Mouse (Mus musculus): ENCODE measurements around the gene Rasgef1b. TPM values are rescaled to one million over a fixed set of nuclear protein-coding genes. Genes with fewer than 3 reads are reported as not detected.

Gene Rasgef1b
- polyA plus RNA-seq, 1 experiment = 1.00 TPM

- Histone ChIP-seq H3K4me1 (ENCODE audit: control insufficient read depth, insufficient read depth, low read length) (no peaks in the 10 kb centered on the region; the same call in 1 of the 2 replicates), H3K4me3 (replicated peaks; ENCODE audit: control insufficient read depth, low read depth, low read length) (no peak overlapping the region), H3K27ac (ENCODE audit: control insufficient read depth, insufficient read depth, low read depth, low read length, poor library complexity) (no peak overlapping the region)
- WGBS = 16% methylated on average over 7 of the region's 7 CpGs
- TF ChIP-seq CTCF (IDR thresholded peaks at IDR 0.05; ENCODE audit: control insufficient read depth, insufficient read depth, low read length) = no peak
- no peak for TF ChIP-seq POLR2A (IDR thresholded peaks at IDR 0.05; ENCODE audit: borderline replicate concordance, control insufficient read depth, low read depth, low read length)
These were observed 229.3 kb downstream of the Rasgef1b start for GRCm38 (mm10) chr5:99499404-99500089.

GRCm38 (mm10) chr5:99497856-99498255 is 231.0 kb downstream of the Rasgef1b start:
- TF ChIP-seq POLR2A (IDR thresholded peaks at IDR 0.05; ENCODE audit: borderline replicate concordance, control insufficient read depth, low read depth, low read length) = no peak
- no peak for TF ChIP-seq CTCF (IDR thresholded peaks at IDR 0.05; ENCODE audit: control insufficient read depth, insufficient read depth, low read length)
- H3K4me3 ChIP-seq (replicated peaks; ENCODE audit: control insufficient read depth, low read depth, low read length) = no peak overlapping the region
- no peaks in the 10 kb centered on the region; the same call in 1 of the 2 replicates for H3K4me1 ChIP-seq (ENCODE audit: control insufficient read depth, insufficient read depth, low read length)
- no peak overlapping the region for H3K27ac ChIP-seq (ENCODE audit: control insufficient read depth, insufficient read depth, low read depth, low read length, poor library complexity)
- 80% methylated on average over 11 of the region's 11 CpGs for WGBS

- Histone ChIP-seq H3K4me3 (replicated peaks; ENCODE audit: control insufficient read depth, low read depth, low read length) (no peak overlapping the region), H3K27ac (ENCODE audit: control insufficient read depth, insufficient read depth, low read depth, low read length, poor library complexity) (no peak overlapping the region), H3K4me1 (ENCODE audit: control insufficient read depth, insufficient read depth, low read length) (no peaks in the 10 kb centered on the region; the same call in 1 of the 2 replicates)
- no peak for TF ChIP-seq POLR2A (IDR thresholded peaks at IDR 0.05; ENCODE audit: borderline replicate concordance, control insufficient read depth, low read depth, low read length)
- TF ChIP-seq CTCF (IDR thresholded peaks at IDR 0.05; ENCODE audit: control insufficient read depth, insufficient read depth, low read length) = no peak
- 72% methylated on average over 9 of the region's 9 CpGs for WGBS
These were observed 231.7 kb downstream of the Rasgef1b start for GRCm38 (mm10) chr5:99496931-99497782.

GRCm38 (mm10) chr5:99496157-99496453 is 232.8 kb downstream of the Rasgef1b start:
- TF ChIP-seq CTCF (IDR thresholded peaks at IDR 0.05; ENCODE audit: control insufficient read depth, insufficient read depth, low read length) (no peak), POLR2A (IDR thresholded peaks at IDR 0.05; ENCODE audit: borderline replicate concordance, control insufficient read depth, low read depth, low read length) (no peak)
- no peak overlapping the region for H3K27ac ChIP-seq (ENCODE audit: control insufficient read depth, insufficient read depth, low read depth, low read length, poor library complexity)
- WGBS = 57% methylated on average over 1 of the region's 1 CpGs
- no peaks in the 10 kb centered on the region; the same call in 1 of the 2 replicates for H3K4me1 ChIP-seq (ENCODE audit: control insufficient read depth, insufficient read depth, low read length)
- H3K4me3 ChIP-seq (replicated peaks; ENCODE audit: control insufficient read depth, low read depth, low read length) = no peak overlapping the region

GRCm38 (mm10) chr5:99495354-99496156 is 233.3 kb downstream of the Rasgef1b start:
- TF ChIP-seq CTCF (IDR thresholded peaks at IDR 0.05; ENCODE audit: control insufficient read depth, insufficient read depth, low read length) = no peak
- no peak for TF ChIP-seq POLR2A (IDR thresholded peaks at IDR 0.05; ENCODE audit: borderline replicate concordance, control insufficient read depth, low read depth, low read length)
- Histone ChIP-seq H3K4me1 (ENCODE audit: control insufficient read depth, insufficient read depth, low read length) (no peaks in the 10 kb centered on the region; the same call in 1 of the 2 replicates), H3K4me3 (replicated peaks; ENCODE audit: control insufficient read depth, low read depth, low read length) (no peak overlapping the region), H3K27ac (ENCODE audit: control insufficient read depth, insufficient read depth, low read depth, low read length, poor library complexity) (no peak overlapping the region)
- 34% methylated on average over 10 of the region's 10 CpGs for WGBS

- 75% methylated on average over 9 of the region's 9 CpGs for WGBS
- H3K4me1 ChIP-seq (ENCODE audit: control insufficient read depth, insufficient read depth, low read length) = no peaks in the 10 kb centered on the region; the same call in 1 of the 2 replicates
- no peak overlapping the region for H3K4me3 ChIP-seq (replicated peaks; ENCODE audit: control insufficient read depth, low read depth, low read length)
- TF ChIP-seq POLR2A (IDR thresholded peaks at IDR 0.05; ENCODE audit: borderline replicate concordance, control insufficient read depth, low read depth, low read length) = no peak
- TF ChIP-seq CTCF (IDR thresholded peaks at IDR 0.05; ENCODE audit: control insufficient read depth, insufficient read depth, low read length) = no peak
- no peak overlapping the region for H3K27ac ChIP-seq (ENCODE audit: control insufficient read depth, insufficient read depth, low read depth, low read length, poor library complexity)
These were observed 235.0 kb downstream of the Rasgef1b start for GRCm38 (mm10) chr5:99493861-99494260.

- WGBS = 84% methylated on average over 3 of the region's 3 CpGs
- Histone ChIP-seq H3K4me3 (replicated peaks; ENCODE audit: control insufficient read depth, low read depth, low read length) (no peak overlapping the region), H3K4me1 (ENCODE audit: control insufficient read depth, insufficient read depth, low read length) (no peaks in the 10 kb centered on the region; the same call in 1 of the 2 replicates), H3K27ac (ENCODE audit: control insufficient read depth, insufficient read depth, low read depth, low read length, poor library complexity) (no peak overlapping the region)
- TF ChIP-seq CTCF (IDR thresholded peaks at IDR 0.05; ENCODE audit: control insufficient read depth, insufficient read depth, low read length) (no peak), POLR2A (IDR thresholded peaks at IDR 0.05; ENCODE audit: borderline replicate concordance, control insufficient read depth, low read depth, low read length) (no peak)
These were observed 235.8 kb downstream of the Rasgef1b start for GRCm38 (mm10) chr5:99493017-99493416.
